Mouse (Mus musculus) cortical plate, adult 2 months (tissue): ENCODE measurements at regions not wholly inside any gene's neighbourhood (a gene's known extent, or its start where the extent isn't known, plus 50 kb on each side); places are given as distances from the start of the nearest gene placed in this dataset.

ENCODE experiments used
- CTCF ChIP-seq: fragments of 200-500 bp; IDR thresholded peaks from 2 replicates; pipeline ENCODE4 v1.5.1; 2011; ENCODE audit warnings: mild to moderate bottlenecking, control low read depth, low read length; ENCODE audit not compliant: insufficient read depth; ENCODE audit errors: extremely low read depth
- POLR2A ChIP-seq: fragments of 200-500 bp; IDR thresholded peaks from 2 replicates; pipeline ENCODE4 v1.6.1; 2011; ENCODE audit warnings: mild to moderate bottlenecking, low read length, control low read depth; ENCODE audit not compliant: insufficient read depth; ENCODE audit errors: extremely low read depth

GRCm38 (mm10) chr2:45800131-45800530 is 682.9 kb upstream of the Zeb2 start:
- no peak for TF ChIP-seq CTCF
- no peak for TF ChIP-seq POLR2A
